8 mouse cellular contexts compared by ENCODE assay signal in genomic region chr19:57328792-57329191, GRCm38 (mm10). TPM values are rescaled to one million over a fixed set of nuclear protein-coding genes. Genes with fewer than 3 reads are reported as not detected.
DNase-seq lines count a peak whose midpoint lies in the region; ATAC-seq and TF ChIP-seq lines count a peak whose summit lies in the region.

No protein-coding gene starts in this region.

- TF ChIP-seq POLR2A in lung, adult 2 months (IDR thresholded peaks at IDR 0.05; ENCODE audit: borderline replicate concordance, extremely low read depth, low read depth, low read length): no peak

- H3K4me3 ChIP-seq in lung, adult 2 months (replicated peaks; ENCODE audit: extremely low read depth, low read depth, low read length): no peak overlapping the region
- no peak overlapping the region for H3K4me3 ChIP-seq in liver, embryonic 11.5 days (ENCODE audit: low read depth, low read length)
- no peak overlapping the region for H3K4me3 ChIP-seq in stomach, postnatal 0 days (ENCODE audit: low read depth, low read length)

- no peaks in the 10 kb centered on the region for H3K4me1 ChIP-seq in lung, adult 2 months (ENCODE audit: control insufficient read depth, insufficient read depth, low read length)
- H3K4me1 ChIP-seq in liver, embryonic 11.5 days (replicated peaks; ENCODE audit: control insufficient read depth, insufficient read depth, low read length): no peaks in the 10 kb centered on the region; the same call in 1 of the 2 replicates
- no peaks in the 10 kb centered on the region for H3K4me1 ChIP-seq in stomach, postnatal 0 days (replicated peaks; ENCODE audit: control insufficient read depth, insufficient read depth)

- no peak overlapping the region for H3K9ac ChIP-seq in liver, embryonic 11.5 days (ENCODE audit: low read depth, low read length)
- H3K9ac ChIP-seq in stomach, postnatal 0 days (ENCODE audit: low read length): no peak overlapping the region

- peak overlapping the region; percentile 29; the same call in 1 of the 2 replicates for H3K4me2 ChIP-seq in liver, embryonic 11.5 days
- H3K4me2 ChIP-seq in stomach, postnatal 0 days (replicated peaks; ENCODE audit: low read depth): no peak overlapping the region

- peaks cover 5% of the 10 kb centered on the region; the same call in 1 of the 2 replicates for H3K27me3 ChIP-seq in liver, embryonic 11.5 days (replicated peaks; ENCODE audit: control insufficient read depth, insufficient read depth, low read length)
- no peaks in the 10 kb centered on the region for H3K27me3 ChIP-seq in stomach, postnatal 0 days (ENCODE audit: control insufficient read depth, insufficient read depth, low read length)

- no peak for ATAC-seq in liver, embryonic 11.5 days (replicated peaks; ENCODE audit: low FRiP score)
- no peak for ATAC-seq in stomach, postnatal 0 days (ENCODE audit: low FRiP score, low TSS enrichment)

- H3K9me3 ChIP-seq in liver, embryonic 11.5 days (ENCODE audit: control insufficient read depth, low read length): no peaks in the 10 kb centered on the region
- H3K9me3 ChIP-seq in stomach, postnatal 0 days (ENCODE audit: control insufficient read depth, low read length): no peaks in the 10 kb centered on the region

- 41% methylated on average over 12 of the region's 12 CpGs for WGBS in lung, adult 2 months
- WGBS in liver, embryonic 11.5 days: 43% methylated on average over 12 of the region's 12 CpGs
- WGBS in stomach, postnatal 0 days: 59% methylated on average over 12 of the region's 12 CpGs

- TF ChIP-seq CTCF in lung, adult 2 months (IDR thresholded peaks at IDR 0.05; ENCODE audit: insufficient read depth, low read length): peak; percentile 37; the same call in 1 of the 2 replicates
- peak; percentile 88 for TF ChIP-seq CTCF in stomach, postnatal 0 days (IDR thresholded peaks at IDR 0.05; ENCODE audit: low read depth)

- no peak for TF ChIP-seq EP300 in stomach, postnatal 0 days (optimal IDR thresholded peaks at IDR 0.05)

- no peaks in the 10 kb centered on the region for H3K36me3 ChIP-seq in liver, embryonic 11.5 days (ENCODE audit: control insufficient read depth, insufficient read depth, low read length)
- no peaks in the 10 kb centered on the region for H3K36me3 ChIP-seq in stomach, postnatal 0 days (ENCODE audit: control insufficient read depth, insufficient read depth, low read length)

- DNase-seq in adrenal gland, adult 18-20 months (ENCODE audit: low spot score in 2 of 2): peak; percentile 33 to 45
- DNase-seq in adrenal gland, postnatal 4 days (ENCODE audit: low spot score in 2 of 2): no peak
- peak; percentile 47 for DNase-seq in lung, adult 2 months
- no peak for DNase-seq in lung, adult 18-20 months
- peak; percentile 57 for DNase-seq in adrenal gland, postnatal 10 days
- peak; percentile 28 for DNase-seq in embryo, embryonic 9.5 days (ENCODE audit: extremely low spot score)
- DNase-seq in liver, embryonic 11.5 days (ENCODE audit: low spot score): no peak
- no peak for DNase-seq in stomach, postnatal 0 days (ENCODE audit: low spot score)

- H3K27ac ChIP-seq in liver, embryonic 11.5 days (ENCODE audit: low read depth, low read length): no peak overlapping the region
- H3K27ac ChIP-seq in stomach, postnatal 0 days (replicated peaks): no peak overlapping the region

RNA-seq across cellular contexts. Expression of gene Ablim1, which starts 14.1 kb away (rescaled TPM):
- total RNA-seq in adrenal gland, adult 18-20 months (2021): 10 to 100 TPM; 28.9 to 50.3 TPM
- 10 to 100 TPM; 50.9 to 59.8 TPM for total RNA-seq in adrenal gland, postnatal 4 days (2021)
- polyA plus RNA-seq in lung, adult 2 months (2012; rRNA removed): 53.6 and 71.3 TPM in 2 replicates
- 10 to 100 TPM; 83.6 to 94.5 TPM for total RNA-seq in adrenal gland, postnatal 10 days (2021)
- polyA plus RNA-seq in liver, embryonic 11.5 days (2014; fragmentation: Nextera tagmentation; extraction: Ambion mirVana): 9.9 and 11.6 TPM in 2 replicates
- polyA plus RNA-seq in stomach, postnatal 0 days (2015; fragmentation: Nextera tagmentation; extraction: Ambion mirVana): 61.8 and 62.0 TPM in 2 replicates

RNA-seq across cellular contexts. Expression of gene Fam160b1, which starts 31.7 kb away (rescaled TPM):
- total RNA-seq in adrenal gland, adult 18-20 months (2021): 10 to 100 TPM; 17.1 to 20.3 TPM
- total RNA-seq in adrenal gland, postnatal 4 days (2021): 10 to 100 TPM; 28.6 to 30.0 TPM
- 12.7 and 17.5 TPM in 2 replicates for polyA plus RNA-seq in lung, adult 2 months (2012; rRNA removed)
- 10 to 100 TPM; 20.4 to 23.5 TPM for total RNA-seq in adrenal gland, postnatal 10 days (2021)
- polyA plus RNA-seq in liver, embryonic 11.5 days (2014; fragmentation: Nextera tagmentation; extraction: Ambion mirVana): 11.9 and 12.6 TPM in 2 replicates
- polyA plus RNA-seq in stomach, postnatal 0 days (2015; fragmentation: Nextera tagmentation; extraction: Ambion mirVana): 7.6 and 8.3 TPM in 2 replicates

Comparison
In these comparisons a context has a peak if more than half of its experiments do, and no peak if none do; other contexts are left out.
1. DNase-seq: peak in adrenal gland, adult 18-20 months (2 of 2), lung, adult 2 months (single experiment), adrenal gland, postnatal 10 days (single experiment) and embryo, embryonic 9.5 days (single experiment); none in adrenal gland, postnatal 4 days (0 of 2), lung, adult 18-20 months (0 of 2), liver, embryonic 11.5 days (single experiment) and stomach, postnatal 0 days (single experiment).